Mouse (Mus musculus) kidney, postnatal 0 days (tissue): ENCODE results near the gene Gcgr. TPM values are rescaled to one million over a fixed set of nuclear protein-coding genes. Genes with fewer than 3 reads are reported as not detected.
"Not testable (repeated sequence)": the region's sequence is repeated elsewhere in the genome, so short reads cannot be mapped to it uniquely, and the experiment has no call there.

Experiments
- ATAC-seq: fragments of 200-750 bp; cut with Nextera tagmentation; replicated peaks from 2 replicates; pipeline ENCODE4 v1.8.0; 2017; ENCODE audit warnings: low read depth, moderate number of reproducible peaks, moderate TSS enrichment, moderate library complexity; ENCODE audit not compliant: low FRiP score
- DNase-seq: peaks from one replicate; pipeline ENCODE4 v3.0.0-alpha.2; 2016; ENCODE audit warnings: low spot score
- H3K27ac ChIP-seq: fragments of 300-500 bp; sonication (generic); 2 replicates; pipeline ENCODE4 v1.5.1; 2014; ENCODE audit warnings: mild to moderate bottlenecking
- H3K27me3 ChIP-seq: fragments of 300-500 bp; sonication (generic); 2 replicates; pipeline ENCODE4 v1.6.1; 2014; ENCODE audit warnings: low read length, mixed read lengths; ENCODE audit not compliant: insufficient read depth
- H3K36me3 ChIP-seq: fragments of 300-500 bp; sonication (generic); 2 replicates; pipeline ENCODE4 v1.6.1; 2014; ENCODE audit warnings: low read length, mixed read lengths; ENCODE audit not compliant: insufficient read depth
- H3K4me1 ChIP-seq: fragments of 300-500 bp; sonication (generic); replicated peaks from 2 replicates; pipeline ENCODE4 v1.6.1; 2014; ENCODE audit warnings: antibody characterized with exemption, low read length, mixed read lengths; ENCODE audit not compliant: insufficient read depth
- H3K4me2 ChIP-seq: fragments of 300-500 bp; sonication (generic); 2 replicates; pipeline ENCODE4 v1.6.1; 2014; ENCODE audit warnings: mild to moderate bottlenecking, low read length, moderate library complexity, mixed read lengths
- H3K4me3 ChIP-seq: fragments of 300-500 bp; sonication (generic); replicated peaks from 2 replicates; pipeline ENCODE4 v1.5.1; 2014; ENCODE audit warnings: low read depth, low read length
- H3K9ac ChIP-seq: fragments of 300-500 bp; sonication (generic); 2 replicates; pipeline ENCODE4 v1.6.1; 2014; ENCODE audit warnings: low read depth, low read length
- H3K9me3 ChIP-seq: fragments of 300-500 bp; sonication (generic); replicated peaks from 2 replicates; pipeline ENCODE4 v1.6.1; 2016; ENCODE audit warnings: low read length, inconsistent platforms, mixed read lengths
- CTCF ChIP-seq: IDR thresholded peaks from 2 replicates; pipeline ENCODE4 v1.5.1; 2016; ENCODE audit warnings: antibody characterized with exemption, low read depth, mild to moderate bottlenecking, moderate library complexity
- WGBS: fragments of 180-500 bp; shearing (Covaris S2); extraction: QIAGEN DNeasy Blood & Tissue Kit; methylation state at CpG from one replicate; pipeline ENCODE4 v1.1.7; 2014; 5-methylcytosine and 5-hydroxymethylcytosine counted together
- polyA plus RNA-seq: library from polyadenylated mRNA; unstranded; fragments of >200 nt; fragmentation: Nextera tagmentation; extraction: Ambion mirVana; gene quantifications from 2 replicates; pipeline ENCODE4 v1.2.1, GENCODE M21; 2015

Gene Gcgr
- polyA plus RNA-seq, 1 experiment from 2014 or later: 6.6 TPM

GRCm38 (mm10) chr11:120509940-120510339 is 20.6 kb upstream of the Gcgr start:
- TF ChIP-seq CTCF: no peak
- Histone ChIP-seq H3K27me3 (no peaks in the 10 kb centered on the region), H3K4me1 (no peaks in the 10 kb centered on the region; the same call in 1 of the 2 replicates), H3K9ac (no peak overlapping the region), H3K9me3 (no peaks in the 10 kb centered on the region), H3K27ac (peak overlapping the region; percentile 37; the same call in 1 of the 2 replicates), H3K4me3 (no peak overlapping the region), H3K36me3 (no peaks in the 10 kb centered on the region), H3K4me2 (peak overlapping the region; percentile 53; the same call in 1 of the 2 replicates)
- no peak for ATAC-seq
- no peak for DNase-seq
- 37% methylated on average over 4 of the region's 4 CpGs for WGBS

- 8% methylated on average over 16 of the region's 16 CpGs for WGBS
- Histone ChIP-seq H3K4me3 (peak overlapping the region; percentile 17; the same call in 1 of the 2 replicates), H3K9ac (peak overlapping the region; percentile 56; the same call in 1 of the 2 replicates), H3K9me3 (no peaks in the 10 kb centered on the region), H3K4me2 (peak overlapping the region; percentile 53), H3K36me3 (no peaks in the 10 kb centered on the region), H3K27ac (peak overlapping the region; percentile 37), H3K4me1 (no peaks in the 10 kb centered on the region; the same call in 1 of the 2 replicates), H3K27me3 (no peaks in the 10 kb centered on the region)
- TF ChIP-seq CTCF: no peak
- peak; percentile 68 for DNase-seq
- no peak for ATAC-seq
These were observed 20.0 kb upstream of the Gcgr start for GRCm38 (mm10) chr11:120510375-120511030.

GRCm38 (mm10) chr11:120512790-120513453 is 17.6 kb upstream of the Gcgr start:
- no peak for TF ChIP-seq CTCF
- Histone ChIP-seq H3K36me3 (no peaks in the 10 kb centered on the region), H3K27ac (no peak overlapping the region), H3K9ac (no peak overlapping the region), H3K27me3 (no peaks in the 10 kb centered on the region), H3K4me3 (no peak overlapping the region), H3K9me3 (no peaks in the 10 kb centered on the region), H3K4me2 (no peak overlapping the region), H3K4me1 (no peaks in the 10 kb centered on the region; the same call in 1 of the 2 replicates)
- DNase-seq (no peak), ATAC-seq (no peak)
- WGBS: 15% methylated on average over 6 of the region's 6 CpGs

GRCm38 (mm10) chr11:120514262-120514661 is 16.2 kb upstream of the Gcgr start:
- H3K4me3 ChIP-seq, ATAC-seq, H3K36me3 ChIP-seq, H3K9me3 ChIP-seq, DNase-seq, H3K27me3 ChIP-seq, H3K27ac ChIP-seq, H3K9ac ChIP-seq, H3K4me2 ChIP-seq, H3K4me1 ChIP-seq: not testable (repeated sequence)
- 90% methylated on average over 2 of the region's 2 CpGs for WGBS

- peak; percentile 98 for TF ChIP-seq CTCF
- no peaks in the 10 kb centered on the region for H3K36me3 ChIP-seq
- peak; percentile 82 for ATAC-seq
- 16% methylated on average over 17 of the region's 17 CpGs for WGBS
- no peak overlapping the region for H3K4me3 ChIP-seq
- DNase-seq: peak; percentile 92
- H3K27me3 ChIP-seq: no peaks in the 10 kb centered on the region
- H3K4me2 ChIP-seq: no peak overlapping the region
- H3K4me1 ChIP-seq: peaks cover 10% of the 10 kb centered on the region; the same call in 1 of the 2 replicates
- no peak overlapping the region for H3K9ac ChIP-seq
- no peak overlapping the region for H3K27ac ChIP-seq
- no peaks in the 10 kb centered on the region for H3K9me3 ChIP-seq
These were observed 14.9 kb upstream of the Gcgr start for GRCm38 (mm10) chr11:120515611-120516010.

- Histone ChIP-seq H3K9me3 (no peaks in the 10 kb centered on the region), H3K27me3 (no peaks in the 10 kb centered on the region), H3K9ac (no peak overlapping the region), H3K4me2 (no peak overlapping the region), H3K36me3 (no peaks in the 10 kb centered on the region), H3K4me3 (no peak overlapping the region), H3K27ac (no peak overlapping the region), H3K4me1 (0 out of 2 replicates have a peak, but pooled peaks cover 10% of the 10 kb centered on the region)
- ATAC-seq: no peak
- 90% methylated on average over 4 of the region's 4 CpGs for WGBS
- no peak for DNase-seq
- TF ChIP-seq CTCF: no peak
These were observed 13.4 kb upstream of the Gcgr start for GRCm38 (mm10) chr11:120517147-120517546.
